Mouse (Mus musculus) thymus, adult 2 months (tissue): ENCODE data around the gene Thsd7b.

Experiments
- CTCF ChIP-seq: fragments of 200-500 bp; IDR thresholded peaks from 2 replicates; pipeline ENCODE4 v1.5.1; 2012; ENCODE audit warnings: mild to moderate bottlenecking, control low read depth, low read length, moderate library complexity, borderline replicate concordance; ENCODE audit not compliant: control insufficient read depth, poor library complexity, insufficient read depth; ENCODE audit errors: extremely low read depth
- POLR2A ChIP-seq: fragments of 200-500 bp; IDR thresholded peaks from 2 replicates; pipeline ENCODE4 v1.6.1; 2012; ENCODE audit warnings: mild to moderate bottlenecking, low read length, control low read depth, moderate library complexity; ENCODE audit not compliant: control insufficient read depth, poor library complexity, insufficient read depth; ENCODE audit errors: extremely low read depth

GRCm38 (mm10) chr1:129747595-129747994, 474.5 kb downstream of the Thsd7b start:
- TF ChIP-seq POLR2A = no peak
- TF ChIP-seq CTCF = no peak
